Mouse (Mus musculus): ENCODE measurements at regions not wholly inside any gene's neighbourhood (a gene's known extent, or its start where the extent isn't known, plus 50 kb on each side); places are given as distances from the start of the nearest gene placed in this dataset.

DNA sequence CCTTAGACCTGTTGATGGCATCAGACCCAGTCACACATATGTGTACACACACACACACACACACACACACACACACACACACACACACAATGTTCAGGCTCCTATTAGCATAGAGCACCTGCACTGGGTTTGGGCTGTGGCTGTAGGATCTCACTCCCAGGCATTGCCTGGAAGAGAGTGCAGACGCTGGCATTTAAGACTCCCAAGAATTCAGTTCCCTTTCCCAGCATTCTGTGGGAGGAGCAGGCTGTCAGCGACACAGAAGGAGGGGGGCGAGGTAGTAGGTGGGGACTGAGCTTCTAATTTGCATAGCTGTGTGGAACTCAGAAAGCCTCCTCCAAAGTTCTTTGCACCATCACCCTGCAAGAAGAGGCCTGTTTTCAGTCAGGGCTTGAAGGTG lies 374.2 kb upstream of the Fam49b start:
- no peak overlapping the region for H3K4me3 ChIP-seq (replicated peaks; ENCODE audit: insufficient read depth, low read depth, low read length)
- H3K4me1 ChIP-seq (ENCODE audit: control insufficient read depth, insufficient read depth, low read length) = no peaks in the 10 kb centered on the region
- no peak for TF ChIP-seq CTCF (IDR thresholded peaks at IDR 0.05; ENCODE audit: borderline replicate concordance, insufficient read depth, low read depth, low read length)
- no peak for TF ChIP-seq POLR2A (IDR thresholded peaks at IDR 0.05; ENCODE audit: borderline replicate concordance, insufficient read depth, low read length)
- H3K27me3 ChIP-seq (ENCODE audit: control insufficient read depth, insufficient read depth, low read length) = peaks cover 2% of the 10 kb centered on the region; the same call in 1 of the 2 replicates
- H3K27ac ChIP-seq (ENCODE audit: insufficient read depth, low read length) = no peak overlapping the region
- WGBS = 27% methylated on average over 3 of the region's 3 CpGs
- DNase-seq = no peak

DNA sequence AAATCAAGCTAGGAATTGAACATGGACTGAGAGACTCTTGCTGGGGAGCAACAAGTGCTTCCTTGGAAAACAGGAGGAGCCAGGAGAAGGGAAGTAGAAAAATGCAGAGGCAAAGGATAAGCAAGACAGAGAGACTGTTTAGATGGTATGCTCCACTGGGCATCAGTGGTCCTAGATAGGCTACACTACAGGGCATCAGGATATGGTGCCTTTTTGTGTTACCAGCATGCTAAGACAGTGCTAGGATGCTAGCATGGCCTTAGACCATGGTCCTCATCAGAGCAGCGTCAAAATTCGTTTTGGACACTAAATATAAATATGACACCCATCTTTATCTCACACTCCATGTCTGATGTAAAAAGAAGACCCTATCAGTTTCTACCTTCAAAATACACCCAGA lies 374.6 kb upstream of the Fam49b start:
- H3K4me1 ChIP-seq (ENCODE audit: control insufficient read depth, insufficient read depth, low read length) = no peaks in the 10 kb centered on the region
- no peak for DNase-seq
- H3K27ac ChIP-seq (ENCODE audit: insufficient read depth, low read length) = no peak overlapping the region
- peaks cover 2% of the 10 kb centered on the region; the same call in 1 of the 2 replicates for H3K27me3 ChIP-seq (ENCODE audit: control insufficient read depth, insufficient read depth, low read length)
- 90% methylated on average over 2 of the region's 2 CpGs for WGBS
- TF ChIP-seq POLR2A (IDR thresholded peaks at IDR 0.05; ENCODE audit: borderline replicate concordance, insufficient read depth, low read length) = no peak
- no peak for TF ChIP-seq CTCF (IDR thresholded peaks at IDR 0.05; ENCODE audit: borderline replicate concordance, insufficient read depth, low read depth, low read length)
- H3K4me3 ChIP-seq (replicated peaks; ENCODE audit: insufficient read depth, low read depth, low read length) = no peak overlapping the region

DNA sequence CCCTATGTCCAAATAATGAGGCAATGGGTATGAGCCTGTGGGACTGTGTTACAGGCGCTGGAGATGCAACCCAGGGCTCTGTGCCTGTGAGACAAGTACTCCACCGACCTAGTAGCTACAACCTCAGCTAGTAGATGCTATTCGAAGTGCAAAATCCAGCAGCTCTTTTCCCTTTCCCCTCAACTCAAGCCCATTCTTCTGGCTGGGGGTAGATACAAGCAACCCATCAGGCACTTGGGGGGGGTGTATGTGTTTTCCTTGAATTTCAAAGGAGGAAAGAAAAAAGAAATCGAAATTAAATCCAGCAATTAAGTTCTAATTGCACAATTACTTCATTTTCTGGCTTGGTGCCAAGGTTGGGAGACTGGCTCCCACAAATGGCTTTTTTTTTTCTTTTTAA lies 372.4 kb upstream of the Gm21798 start:
- TF ChIP-seq POLR2A (IDR thresholded peaks at IDR 0.05; ENCODE audit: borderline replicate concordance, insufficient read depth, low read length) = no peak
- no peak for TF ChIP-seq CTCF (IDR thresholded peaks at IDR 0.05; ENCODE audit: borderline replicate concordance, insufficient read depth, low read depth, low read length)
- no peaks in the 10 kb centered on the region; the same call in 1 of the 2 replicates for H3K4me1 ChIP-seq (ENCODE audit: control insufficient read depth, insufficient read depth, low read length)
- H3K27ac ChIP-seq (ENCODE audit: insufficient read depth, low read length) = no peak overlapping the region
- no peak overlapping the region for H3K4me3 ChIP-seq (replicated peaks; ENCODE audit: insufficient read depth, low read depth, low read length)
- 60% methylated on average over 4 of the region's 4 CpGs for WGBS
- no peak for DNase-seq
- H3K27me3 ChIP-seq (ENCODE audit: control insufficient read depth, insufficient read depth, low read length) = no peaks in the 10 kb centered on the region; the same call in 1 of the 2 replicates

DNA sequence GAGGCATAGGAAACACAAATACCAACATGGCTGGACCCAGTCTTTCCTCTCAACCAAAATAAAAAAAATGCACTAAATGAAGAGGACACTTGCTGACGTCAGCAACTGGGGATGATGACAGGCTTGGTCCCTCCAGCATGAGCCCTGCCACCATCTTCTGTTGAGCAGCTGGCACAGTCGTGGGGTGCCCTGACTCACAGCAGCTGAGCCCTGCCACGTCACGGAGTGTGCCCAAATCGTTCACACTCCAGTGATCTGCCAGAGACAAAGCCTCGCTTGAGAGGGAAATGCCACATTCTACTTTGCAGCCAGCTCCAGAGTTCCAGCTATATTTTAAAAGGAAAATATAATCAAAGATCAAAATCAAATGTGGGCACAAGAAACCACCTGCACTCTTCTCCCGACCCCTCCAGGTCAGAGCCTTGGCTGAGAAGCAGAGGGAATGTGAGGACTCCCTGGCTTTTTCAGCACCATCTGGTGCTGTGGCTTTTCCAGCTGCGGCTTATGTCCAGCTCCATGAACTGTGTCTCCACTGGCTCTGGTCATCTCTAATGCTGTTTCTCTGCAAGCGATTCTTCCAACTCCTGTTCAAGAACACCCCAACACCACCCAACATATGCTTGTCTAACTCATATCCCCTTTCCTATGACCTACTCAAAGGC lies 371.0 kb upstream of the Gm21798 start:
- no peak for TF ChIP-seq CTCF (IDR thresholded peaks at IDR 0.05; ENCODE audit: borderline replicate concordance, insufficient read depth, low read depth, low read length)
- TF ChIP-seq POLR2A (IDR thresholded peaks at IDR 0.05; ENCODE audit: borderline replicate concordance, insufficient read depth, low read length) = no peak
- peak in 1 of 2 experiments; percentile 25 for DNase-seq
- Histone ChIP-seq H3K27ac (ENCODE audit: insufficient read depth, low read length) (no peak overlapping the region), H3K4me3 (replicated peaks; ENCODE audit: insufficient read depth, low read depth, low read length) (no peak overlapping the region), H3K4me1 (ENCODE audit: control insufficient read depth, insufficient read depth, low read length) (no peaks in the 10 kb centered on the region; the same call in 1 of the 2 replicates), H3K27me3 (ENCODE audit: control insufficient read depth, insufficient read depth, low read length) (no peaks in the 10 kb centered on the region; the same call in 1 of the 2 replicates)
- 9% methylated on average over 9 of the region's 9 CpGs for WGBS

DNA sequence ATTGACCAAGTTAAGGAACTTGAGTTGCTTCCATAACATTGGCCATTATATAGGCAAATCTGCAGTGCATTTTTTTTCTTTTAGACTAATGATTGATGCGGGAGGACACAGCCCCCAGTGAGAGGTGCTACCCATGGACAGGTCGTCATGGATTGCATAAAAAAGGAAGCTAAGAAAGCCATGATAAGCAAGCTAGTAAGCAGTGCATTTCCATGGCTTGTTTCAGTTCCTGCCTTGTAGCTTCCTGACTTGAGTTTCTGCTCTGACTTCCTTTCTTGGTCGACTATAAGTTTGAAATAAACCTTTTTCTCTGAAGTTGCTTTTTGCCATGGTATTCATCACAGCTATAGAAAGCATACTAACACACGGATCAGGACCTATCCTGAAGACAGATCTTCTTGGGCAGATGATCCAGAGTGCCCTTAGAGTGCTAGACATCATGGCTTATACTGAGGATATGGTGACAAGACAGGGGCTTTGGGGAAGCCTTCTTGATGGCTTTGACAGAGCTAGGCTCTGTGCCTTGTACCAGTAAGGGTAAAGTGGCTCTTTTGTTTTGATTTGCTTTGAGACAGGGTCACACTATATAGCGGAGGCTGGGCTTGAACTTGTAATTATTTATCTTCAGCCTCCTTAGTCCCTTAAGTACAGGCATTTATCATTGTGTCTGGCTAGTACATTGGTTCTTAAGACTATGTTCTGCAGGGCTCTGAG lies 370.1 kb upstream of the Gm21798 start:
- Histone ChIP-seq H3K27ac (ENCODE audit: insufficient read depth, low read length) (no peak overlapping the region), H3K27me3 (ENCODE audit: control insufficient read depth, insufficient read depth, low read length) (no peaks in the 10 kb centered on the region; the same call in 1 of the 2 replicates), H3K4me3 (replicated peaks; ENCODE audit: insufficient read depth, low read depth, low read length) (no peak overlapping the region), H3K4me1 (ENCODE audit: control insufficient read depth, insufficient read depth, low read length) (no peaks in the 10 kb centered on the region; the same call in 1 of the 2 replicates)
- WGBS = 68% methylated on average over 5 of the region's 5 CpGs
- TF ChIP-seq CTCF (IDR thresholded peaks at IDR 0.05; ENCODE audit: borderline replicate concordance, insufficient read depth, low read depth, low read length) = no peak
- TF ChIP-seq POLR2A (IDR thresholded peaks at IDR 0.05; ENCODE audit: borderline replicate concordance, insufficient read depth, low read length) = no peak
- DNase-seq = no peak

DNA sequence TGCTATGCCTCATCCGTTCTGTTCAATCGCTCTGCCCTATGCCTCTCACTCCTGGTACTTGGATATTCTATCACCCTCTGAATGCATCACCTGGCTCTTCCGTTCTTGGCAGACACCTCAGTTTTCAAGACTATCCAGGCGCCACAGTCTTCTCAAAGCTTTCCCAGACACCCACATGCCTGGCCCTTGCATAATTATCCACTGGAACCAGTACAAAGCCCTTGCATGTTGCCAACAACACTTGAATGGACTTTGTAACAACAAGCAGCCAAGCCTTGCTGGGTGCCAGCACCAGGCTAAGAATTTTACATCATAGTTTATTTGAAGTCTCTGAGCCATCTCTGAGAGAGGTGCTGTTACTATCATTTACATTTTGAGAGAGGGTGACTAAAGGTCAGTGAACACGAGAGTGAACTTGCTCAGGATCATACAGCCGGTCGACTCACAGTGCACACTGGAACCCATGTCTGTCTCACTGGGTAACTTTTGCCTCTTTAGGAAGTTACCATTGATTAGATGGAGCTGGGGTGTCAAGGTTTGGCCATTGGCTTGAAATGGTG lies 368.8 kb upstream of the Gm21798 start:
- TF ChIP-seq CTCF (IDR thresholded peaks at IDR 0.05; ENCODE audit: borderline replicate concordance, insufficient read depth, low read depth, low read length) = no peak
- TF ChIP-seq POLR2A (IDR thresholded peaks at IDR 0.05; ENCODE audit: borderline replicate concordance, insufficient read depth, low read length) = no peak
- Histone ChIP-seq H3K4me1 (ENCODE audit: control insufficient read depth, insufficient read depth, low read length) (no peaks in the 10 kb centered on the region; the same call in 1 of the 2 replicates), H3K27ac (ENCODE audit: insufficient read depth, low read length) (no peak overlapping the region), H3K27me3 (ENCODE audit: control insufficient read depth, insufficient read depth, low read length) (no peaks in the 10 kb centered on the region; the same call in 1 of the 2 replicates), H3K4me3 (replicated peaks; ENCODE audit: insufficient read depth, low read depth, low read length) (no peak overlapping the region)
- peak in 1 of 2 experiments; percentile 6 for DNase-seq
- WGBS = 12% methylated on average over 7 of the region's 7 CpGs

DNA sequence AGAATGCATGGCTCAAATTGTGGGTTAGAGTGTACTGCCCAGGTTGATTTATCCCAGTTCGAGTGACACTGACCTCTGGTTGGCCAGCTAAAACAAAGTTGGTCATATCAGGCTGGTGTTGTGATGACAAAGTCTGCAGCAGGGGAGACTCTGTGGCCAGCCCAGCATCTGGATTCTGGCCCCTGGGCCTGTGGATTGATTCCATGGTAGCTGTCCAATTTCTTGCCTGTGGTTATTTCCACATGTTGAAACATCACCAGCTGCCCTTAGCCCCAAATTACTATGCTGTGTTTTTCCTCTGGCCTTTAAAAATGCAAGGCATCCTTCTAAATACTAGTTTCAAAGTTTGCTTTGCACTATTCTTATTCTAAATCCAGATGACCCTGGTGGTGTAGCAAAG lies 346.8 kb upstream of the Gm21798 start:
- no peaks in the 10 kb centered on the region for H3K27me3 ChIP-seq (ENCODE audit: control insufficient read depth, insufficient read depth, low read length)
- TF ChIP-seq CTCF (IDR thresholded peaks at IDR 0.05; ENCODE audit: borderline replicate concordance, insufficient read depth, low read depth, low read length) = no peak
- TF ChIP-seq POLR2A (IDR thresholded peaks at IDR 0.05; ENCODE audit: borderline replicate concordance, insufficient read depth, low read length) = no peak
- H3K27ac ChIP-seq (ENCODE audit: insufficient read depth, low read length) = no peak overlapping the region
- DNase-seq = no peak
- 93% methylated on average over 1 of the region's 1 CpGs for WGBS
- no peak overlapping the region for H3K4me3 ChIP-seq (replicated peaks; ENCODE audit: insufficient read depth, low read depth, low read length)
- no peaks in the 10 kb centered on the region for H3K4me1 ChIP-seq (ENCODE audit: control insufficient read depth, insufficient read depth, low read length)
